Mouse (Mus musculus): ENCODE measurements around the gene Trim28.

Trim28 gene

DNA sequence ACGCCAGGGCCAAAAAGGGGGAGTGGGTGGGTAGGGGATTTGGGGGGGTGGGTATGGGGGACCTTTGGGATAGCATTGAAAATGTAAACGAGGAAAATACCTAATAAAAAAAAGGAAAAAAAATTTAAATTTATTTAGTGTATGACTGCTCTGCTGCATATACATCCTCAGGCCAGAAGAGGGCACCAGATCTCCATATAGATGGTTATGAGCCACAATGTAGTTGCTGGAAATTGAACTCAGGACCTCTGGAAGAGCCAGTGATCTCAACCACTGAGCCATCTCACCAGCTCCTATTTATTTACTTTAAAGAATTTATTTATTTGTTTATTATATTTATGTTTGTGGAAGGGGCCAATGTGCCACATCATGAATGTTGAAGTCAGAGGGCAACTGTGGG, 64.5 kb downstream of the Trim28 start:
- peak; percentile 44 for DNase-seq (ENCODE audit: low read depth, low spot score)

- no peak for DNase-seq (ENCODE audit: low read depth, low spot score)
Observed at GRCm38 (mm10) chr7:13072293-13072692, 73.4 kb downstream of the Trim28 start.
